Mouse (Mus musculus) T-helper 17 cell (primary cell): ENCODE measurements around the gene Aff2.

Experiments used
- in situ Hi-C, 2 experiments: fragments of 300-600 bp; cut with MboI, MseI; formaldehyde crosslinking; loops; 1 replicate in 1 of 2; 2 replicates in 1 of 2; pipeline ENCODE4 v1.15.1; 2025; ENCODE audit warnings: high pct_unique_total_duplicates in 2 of 2

Aff2 gene

DNA sequence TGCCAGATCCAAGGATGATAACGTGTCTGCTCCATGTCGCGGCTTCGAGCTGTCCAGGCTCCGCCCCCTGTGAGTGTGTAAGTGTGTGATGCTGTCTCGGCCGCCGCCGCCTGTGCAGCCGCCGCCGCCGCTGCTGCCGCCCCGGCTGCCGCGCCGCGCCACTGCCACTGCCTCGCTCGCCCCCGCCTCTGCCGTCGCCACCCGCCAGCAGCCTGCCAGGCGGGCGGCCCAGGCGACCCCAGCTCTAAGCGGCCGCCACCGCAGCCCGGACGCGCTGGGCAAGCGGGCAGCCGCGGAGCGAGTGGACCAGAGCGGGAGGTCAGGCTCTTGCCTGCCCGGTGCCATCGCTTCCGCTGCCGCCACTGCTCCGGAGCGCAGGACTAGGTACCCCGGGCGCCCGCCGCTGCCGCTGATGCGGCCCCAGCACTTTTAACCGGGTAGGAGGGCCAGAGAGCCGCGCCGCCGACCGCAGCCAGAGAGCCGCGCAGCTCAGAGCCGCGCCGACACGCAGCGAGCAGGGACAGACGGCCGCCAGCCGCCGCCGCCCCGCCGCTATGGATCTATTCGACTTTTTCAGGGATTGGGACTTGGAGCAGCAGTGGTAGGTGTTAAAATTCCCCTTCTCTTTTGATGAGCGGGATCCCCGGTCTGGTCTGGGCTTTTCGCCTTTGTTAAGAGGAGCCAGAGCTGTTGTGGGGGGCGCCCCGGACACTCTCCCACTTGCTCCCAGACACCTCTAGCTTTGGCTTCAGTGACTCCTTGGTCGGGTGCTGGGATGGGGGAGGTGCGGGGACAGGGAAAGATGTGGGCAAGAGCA, at the start of gene Aff2:
Aff2 (plus strand) TSS at position 57 of the 817 bp plus-strand sequence.
- in situ Hi-C loops, result no loop called here

DNA sequence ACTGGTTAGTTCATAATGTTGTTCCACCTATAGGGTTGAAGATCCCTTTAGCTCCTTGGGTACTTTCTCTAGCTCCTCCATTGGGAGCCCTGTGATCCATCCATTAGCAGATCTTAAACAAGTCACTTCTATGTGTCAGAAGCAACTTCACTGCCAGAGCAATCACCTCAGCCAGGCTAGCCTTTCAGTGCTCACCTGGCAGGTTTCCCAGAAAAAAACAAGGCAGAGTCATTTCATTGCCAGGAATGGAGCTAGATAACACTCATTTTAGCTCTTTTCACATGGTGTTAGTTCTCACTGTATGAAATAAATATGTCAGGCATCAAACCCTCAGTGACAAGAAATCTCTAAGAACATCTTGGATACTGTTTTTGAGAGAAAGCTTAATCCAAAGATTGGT, 22.8 kb upstream of the Aff2 start:
- in situ Hi-C loops, result no loop called here

DNA sequence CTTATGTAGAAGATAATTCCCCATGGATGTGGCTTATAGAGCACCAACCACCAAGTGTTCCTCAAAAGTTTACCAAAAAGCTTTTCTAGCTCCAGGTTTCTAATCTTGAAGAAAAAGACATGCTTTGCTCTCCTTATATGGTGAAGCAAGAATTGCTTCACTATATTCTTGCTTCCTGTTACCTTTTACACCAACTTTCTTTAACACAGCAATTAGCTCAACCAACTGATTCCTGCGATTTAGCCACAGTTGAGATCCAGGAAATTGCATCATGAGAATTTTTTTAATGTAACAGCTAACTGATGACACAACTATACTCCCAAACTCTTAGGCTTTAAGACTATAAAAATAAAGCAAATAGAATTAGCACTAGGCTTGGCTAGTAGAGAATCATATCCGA, 4.5 kb upstream of the Aff2 start:
- in situ Hi-C loops, result no loop called here

DNA sequence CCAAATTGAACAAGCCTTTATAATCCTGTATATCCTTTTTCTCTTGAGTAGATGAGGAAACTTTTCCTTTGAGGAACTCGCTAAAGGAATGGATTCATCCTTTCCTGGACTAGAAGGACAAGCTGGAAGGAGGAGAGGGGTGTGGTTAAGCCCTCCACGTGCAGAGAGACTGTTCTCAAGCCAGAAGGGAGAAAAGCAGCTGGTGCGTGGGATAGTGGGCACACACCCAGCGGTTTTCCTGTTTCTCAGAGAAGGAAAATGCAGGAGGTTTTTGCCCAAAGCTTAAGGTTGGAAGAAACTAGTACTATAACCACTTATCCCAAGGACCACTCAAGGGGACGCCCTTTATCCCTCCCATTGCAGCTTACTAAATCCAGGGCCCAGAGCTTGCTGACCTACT, 734 bp upstream of the Aff2 start:
- in situ Hi-C loops, result no loop called here

DNA sequence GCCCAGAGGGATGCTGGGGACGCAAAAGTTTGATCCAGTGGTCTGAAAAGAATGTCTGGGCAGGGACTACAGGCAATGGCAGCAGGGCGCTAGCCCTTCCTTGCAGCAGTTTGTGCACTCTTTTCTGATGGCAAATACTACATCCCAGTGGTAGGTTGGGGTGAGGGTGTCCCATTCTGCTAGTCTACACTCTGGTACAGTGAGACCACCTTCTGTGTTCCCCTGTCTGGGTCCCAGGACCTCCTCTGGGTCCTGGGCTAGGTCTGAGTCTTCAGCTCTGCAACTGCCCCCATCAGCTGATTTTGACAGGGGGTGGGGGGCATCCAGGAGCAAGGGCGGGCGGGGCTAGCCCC, 233 bp upstream of the Aff2 start:
- in situ Hi-C loops, result no loop called here

DNA sequence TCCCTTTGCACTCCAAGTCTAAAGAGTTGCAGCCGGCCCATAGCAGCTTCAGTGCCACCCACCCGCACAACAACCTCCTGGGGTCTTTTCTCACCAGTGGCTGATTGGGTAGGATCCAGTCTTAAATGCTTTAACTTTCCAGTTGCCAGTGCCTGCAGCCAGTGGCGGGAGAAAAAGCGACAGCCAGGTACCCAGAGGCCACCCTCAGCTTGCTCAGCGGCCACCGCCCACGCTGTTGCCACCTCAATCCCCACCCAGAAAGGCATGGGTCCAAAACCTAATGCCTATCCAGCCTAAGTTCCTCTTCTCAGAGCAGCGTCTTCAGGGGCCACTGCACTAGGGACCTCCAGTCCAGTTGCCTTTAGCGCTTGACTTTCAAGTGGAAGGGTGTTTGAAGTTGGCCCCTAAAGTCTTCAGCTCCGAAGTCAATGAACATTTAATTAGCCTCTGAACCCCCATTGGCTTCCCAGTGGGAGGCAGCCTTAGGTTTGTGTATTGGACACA, 1.0 kb downstream of the Aff2 start:
- in situ Hi-C loops, result no loop called here

DNA sequence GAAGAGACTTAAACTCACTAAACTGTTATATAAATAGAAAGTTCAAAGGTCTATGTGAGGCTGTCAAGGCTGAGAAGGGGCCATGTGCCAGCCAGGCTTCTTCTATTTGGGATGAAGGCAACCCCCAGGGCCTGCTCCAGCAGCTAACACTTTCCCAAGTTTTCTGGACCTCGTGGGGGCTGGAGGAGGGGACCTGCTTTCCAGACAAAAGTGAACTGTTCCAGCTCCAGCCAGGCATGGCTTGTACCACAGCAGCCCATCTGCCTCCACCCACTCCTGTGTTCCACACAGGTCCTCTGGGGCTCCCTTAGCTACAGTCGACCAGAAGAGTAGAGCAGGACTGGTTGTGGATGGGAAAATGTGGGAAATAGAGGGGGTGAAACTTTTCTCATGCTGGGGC, 4.1 kb downstream of the Aff2 start:
- in situ Hi-C loops, result no loop called here

DNA sequence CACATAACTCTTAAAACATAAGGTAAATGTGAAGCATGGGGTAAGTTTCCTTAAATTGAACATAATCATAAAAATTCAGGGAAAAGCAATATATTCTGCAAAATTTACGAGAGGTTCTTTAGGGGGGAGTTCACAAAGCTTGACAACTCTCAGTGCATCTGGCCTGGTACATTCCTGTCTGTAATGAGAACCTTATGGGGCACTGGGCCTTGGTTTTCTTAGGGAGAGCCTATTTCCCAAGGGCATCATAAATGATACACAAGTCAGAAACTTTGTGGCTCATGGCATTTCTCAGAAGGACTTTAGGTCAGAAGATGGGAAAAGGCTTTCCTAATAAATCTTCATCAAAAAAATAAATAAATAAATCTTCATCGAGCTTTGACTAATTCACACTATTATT, 13.2 kb downstream of the Aff2 start:
- in situ Hi-C loops, result no loop called here

DNA sequence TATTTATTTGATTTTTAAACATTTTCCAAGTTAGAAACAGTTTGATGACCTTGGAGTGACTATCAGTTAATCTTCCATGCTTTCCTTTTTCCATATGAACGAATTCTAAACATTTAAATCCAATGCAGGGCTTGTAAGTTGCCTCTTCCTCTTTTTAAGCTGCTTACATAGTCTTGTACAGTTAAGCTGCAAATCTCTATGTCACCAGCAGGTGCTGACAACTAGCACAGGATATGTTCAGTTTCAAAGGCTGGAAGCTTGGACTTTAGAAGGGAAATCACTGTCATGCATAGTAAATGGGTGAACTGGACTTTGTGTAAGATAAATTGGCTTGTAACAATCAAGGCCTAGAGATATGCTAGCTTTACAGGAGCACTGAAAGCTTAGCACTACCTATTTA, 29.6 kb downstream of the Aff2 start:
- in situ Hi-C loops, result no loop called here

DNA sequence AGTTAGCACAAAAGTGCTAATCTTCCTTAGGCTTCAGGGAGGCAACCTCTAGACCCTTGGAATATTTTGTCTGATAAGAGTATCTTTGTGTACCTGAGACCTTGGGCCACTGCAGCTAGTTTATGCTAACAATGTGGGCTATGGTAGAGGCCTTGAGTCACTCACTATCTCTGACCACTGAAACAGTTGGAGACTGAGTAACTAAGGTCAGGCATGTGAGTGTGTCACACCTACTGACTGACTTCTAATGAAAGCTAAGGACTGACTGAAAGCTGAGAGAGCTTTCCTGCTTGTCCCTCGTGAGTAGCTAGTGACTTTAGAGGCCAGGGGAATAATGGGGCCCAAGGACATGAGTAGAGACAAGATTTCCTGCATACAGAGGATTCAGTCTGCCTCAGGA, 54.9 kb downstream of the Aff2 start:
- in situ Hi-C loops, result loop anchor here in 1 of 2 experiments (10.0 kb wide), 1 partner anchor 1560 kb away; no protein-coding TSS in a partner anchor

DNA sequence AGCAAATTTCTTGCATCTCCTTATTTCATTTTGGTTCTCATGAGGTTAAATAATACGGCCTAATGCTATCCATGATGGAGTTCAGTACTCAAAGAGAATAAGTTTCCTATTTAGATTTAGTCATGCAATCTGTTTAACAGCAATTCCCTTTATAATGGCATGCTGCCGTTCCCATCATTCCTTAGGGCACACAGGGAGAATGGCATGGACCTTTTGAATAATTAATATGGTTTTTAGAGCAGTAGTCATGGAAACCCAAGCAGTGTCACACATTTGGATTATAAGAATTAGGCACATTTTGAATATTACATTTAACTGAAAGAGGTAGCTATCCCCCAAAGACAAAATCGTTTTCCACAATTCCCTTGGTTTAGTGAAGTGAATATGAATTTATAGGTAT, 78.3 kb downstream of the Aff2 start:
- in situ Hi-C loops, result no loop called here

DNA sequence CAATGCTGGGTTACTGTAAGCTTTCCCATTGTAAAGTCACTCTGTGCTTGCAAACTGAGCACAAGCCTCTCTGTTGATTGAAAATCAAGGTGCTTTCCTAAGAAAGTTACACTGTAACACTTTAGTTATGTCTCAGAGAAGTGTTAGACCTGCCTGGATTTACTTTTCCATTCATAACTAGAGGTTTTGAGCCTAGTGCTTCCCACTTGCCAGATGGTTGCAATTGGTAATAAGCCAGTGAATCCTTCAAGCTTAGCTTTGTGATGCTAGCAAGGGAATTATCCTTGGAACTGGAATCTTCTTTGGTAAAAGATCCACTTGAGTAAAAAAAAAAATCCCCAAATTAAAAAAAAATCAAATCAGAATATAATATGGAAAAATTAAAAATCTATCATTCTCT, 81.8 kb downstream of the Aff2 start:
- in situ Hi-C loops, result no loop called here

DNA sequence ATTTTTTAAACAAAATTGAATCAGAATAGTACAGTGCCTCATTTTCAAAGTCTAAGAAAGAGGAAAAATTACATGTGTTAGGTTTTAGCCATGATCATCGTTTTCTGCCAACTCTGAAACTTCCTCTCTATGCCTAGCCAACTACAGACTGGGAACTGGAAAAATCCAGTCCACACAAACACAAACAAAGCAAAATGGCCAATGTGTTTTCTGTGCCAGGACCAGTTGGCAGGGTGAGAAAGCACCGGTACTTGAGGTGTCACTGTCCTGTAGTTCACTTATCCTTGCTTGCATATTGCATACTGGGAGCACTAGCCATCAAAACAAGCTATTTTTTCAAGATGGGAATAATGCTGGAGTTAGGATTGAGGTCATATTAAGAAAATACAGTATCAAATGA, 100.8 kb downstream of the Aff2 start:
- in situ Hi-C loops, result loop anchor here in 1 of 2 experiments (10.0 kb wide), 1 partner anchor 624 kb away; no protein-coding TSS in a partner anchor

DNA sequence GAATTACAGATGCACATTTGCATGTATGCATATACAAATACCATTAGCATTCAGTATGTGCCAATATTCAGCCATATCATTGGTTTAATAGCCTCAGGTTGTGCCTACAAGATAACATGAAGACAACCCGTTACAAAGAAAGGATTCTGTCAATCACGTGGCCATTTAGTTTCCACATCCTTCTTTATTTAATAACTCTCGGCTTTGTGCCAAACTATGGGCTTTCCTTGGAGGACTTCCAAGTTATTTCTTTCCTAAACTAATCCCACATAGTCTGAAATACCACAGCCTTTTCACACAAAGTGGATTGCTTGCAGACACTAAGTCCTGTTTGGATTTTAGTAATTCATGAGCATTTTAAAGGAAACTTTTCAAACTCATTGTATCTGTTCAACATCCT, 142.0 kb downstream of the Aff2 start:
- in situ Hi-C loops, result no loop called here

DNA sequence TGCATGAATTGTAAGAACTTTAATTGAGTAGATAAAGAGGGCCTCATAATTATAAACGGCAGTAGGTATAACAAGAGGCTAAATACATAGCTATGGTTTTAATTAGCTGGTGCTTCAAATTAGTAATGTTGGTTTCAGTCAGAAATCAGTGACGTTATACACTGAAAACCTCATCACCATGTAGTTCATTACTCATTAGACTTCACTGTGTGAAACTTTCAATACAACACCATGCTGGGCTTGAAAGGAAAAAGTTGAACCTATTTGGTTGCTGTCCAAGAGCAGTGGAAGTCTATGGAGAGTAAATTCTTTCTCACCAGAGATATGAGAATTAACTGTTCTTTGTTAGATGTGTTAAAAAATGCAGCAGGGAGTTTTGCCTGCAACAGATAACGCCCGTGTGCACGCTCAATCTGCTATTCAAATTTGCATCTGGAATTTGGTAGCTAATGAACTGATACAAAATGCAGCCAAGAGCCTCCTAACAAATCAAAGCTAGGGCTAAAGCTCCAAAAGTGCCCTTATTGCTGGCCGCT, 158.0 kb downstream of the Aff2 start:
- in situ Hi-C loops, result no loop called here

DNA sequence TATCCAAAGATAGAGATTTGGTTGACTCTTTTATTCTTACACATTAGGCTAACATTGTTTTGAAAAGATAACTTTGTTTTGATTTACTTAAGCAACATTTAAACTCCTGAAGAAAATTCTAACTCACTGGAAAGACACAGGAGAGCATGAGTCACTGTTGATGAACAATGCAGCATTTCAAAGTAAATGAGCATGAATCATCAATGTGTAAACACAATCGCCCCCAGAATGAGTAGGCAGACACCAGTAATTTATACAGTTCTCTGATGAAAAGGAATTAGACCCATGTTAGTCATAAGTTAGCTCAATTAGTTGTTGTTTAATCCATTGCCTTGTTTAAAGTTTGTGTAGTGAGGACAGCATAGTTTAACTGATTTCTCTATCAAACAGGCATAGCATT, 180.7 kb downstream of the Aff2 start:
- in situ Hi-C loops, result no loop called here

DNA sequence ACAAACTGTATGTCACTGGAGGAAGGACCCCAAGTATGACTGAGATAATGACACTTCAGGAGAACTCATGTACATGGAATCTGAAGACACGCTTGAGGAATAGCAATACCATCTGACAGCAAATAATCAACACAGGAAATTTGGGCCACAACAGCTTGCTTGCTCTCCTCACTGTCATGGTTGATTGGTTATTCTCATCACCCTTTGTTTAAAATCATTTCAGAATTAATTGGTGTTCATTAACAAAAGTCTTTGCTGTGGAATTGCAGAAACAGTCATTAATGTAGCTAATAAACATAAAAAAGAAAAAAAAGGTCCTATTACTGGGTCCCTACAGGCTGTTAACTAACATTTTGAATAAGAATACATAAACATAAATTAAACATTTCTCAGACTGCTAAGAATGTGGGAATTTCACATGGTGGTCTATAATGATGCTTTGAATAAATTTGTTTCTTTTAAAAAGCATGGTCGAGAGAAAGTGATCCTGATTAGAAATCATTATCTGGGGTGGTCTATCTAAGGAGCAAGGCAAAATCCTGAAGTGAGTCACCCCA, 219.9 kb downstream of the Aff2 start:
- in situ Hi-C loops, result no loop called here

DNA sequence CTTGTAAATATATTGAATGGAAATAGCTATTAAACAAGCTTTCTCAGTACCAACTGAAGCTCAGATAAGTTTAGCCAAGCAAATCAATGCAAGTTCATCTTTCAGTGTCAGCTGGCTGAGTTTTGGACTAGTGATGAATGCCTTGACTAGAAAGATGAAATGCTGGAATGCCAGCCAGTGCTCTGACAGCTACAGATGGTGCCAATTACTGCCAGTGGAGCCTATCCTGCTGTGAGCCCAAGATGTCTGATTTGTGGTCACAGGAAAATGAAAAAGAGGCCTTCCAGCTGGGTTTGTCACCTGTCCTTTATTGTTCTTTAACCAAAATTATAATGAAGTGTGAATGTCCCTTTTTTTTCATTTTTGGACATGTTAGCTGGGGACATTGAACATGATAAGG, 248.7 kb downstream of the Aff2 start:
- in situ Hi-C loops, result no loop called here

DNA sequence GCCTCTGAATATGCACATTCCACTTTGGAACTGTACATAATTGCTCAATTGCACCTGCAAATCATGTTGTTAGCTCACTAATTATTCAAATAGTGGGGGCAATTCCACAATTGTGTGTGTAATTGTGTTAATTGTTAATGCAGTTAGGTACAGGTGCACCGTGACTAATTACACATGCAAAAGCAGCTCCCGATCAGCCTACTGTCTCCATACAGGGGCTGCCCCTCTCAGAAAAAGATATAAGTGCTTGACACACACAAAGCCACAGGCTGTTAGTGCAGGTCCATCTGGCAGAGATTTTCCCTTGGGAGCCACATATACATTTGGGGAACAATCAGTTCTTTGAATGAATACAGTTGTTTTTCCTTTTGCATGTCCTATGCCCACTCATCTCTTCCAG, 302.9 kb downstream of the Aff2 start:
- in situ Hi-C loops, result no loop called here

DNA sequence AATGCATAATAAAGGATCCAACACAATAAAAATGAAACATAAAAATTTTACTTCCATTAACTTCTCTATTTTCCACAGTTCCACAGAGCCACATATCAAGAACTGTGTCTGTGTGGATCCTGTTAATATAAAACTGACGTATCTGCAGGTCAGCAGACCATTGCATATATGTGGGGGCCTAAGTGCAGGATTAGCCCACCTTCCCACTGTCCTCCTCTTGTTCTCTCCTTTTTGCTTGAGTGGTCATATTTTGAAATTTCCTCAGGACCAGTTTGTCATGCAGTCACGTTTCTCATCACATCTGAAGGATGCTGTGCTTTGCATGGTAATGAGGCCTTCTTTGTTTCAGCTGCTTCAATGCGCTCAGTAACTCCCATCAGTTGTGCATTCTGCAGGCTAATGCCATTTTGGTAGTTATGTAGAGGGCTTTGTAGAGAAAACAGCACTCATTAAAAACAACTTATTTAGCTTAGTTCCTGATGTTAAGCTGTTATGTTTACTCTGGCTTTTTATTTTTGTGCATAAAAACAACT, 306.1 kb downstream of the Aff2 start:
- in situ Hi-C loops, result no loop called here

DNA sequence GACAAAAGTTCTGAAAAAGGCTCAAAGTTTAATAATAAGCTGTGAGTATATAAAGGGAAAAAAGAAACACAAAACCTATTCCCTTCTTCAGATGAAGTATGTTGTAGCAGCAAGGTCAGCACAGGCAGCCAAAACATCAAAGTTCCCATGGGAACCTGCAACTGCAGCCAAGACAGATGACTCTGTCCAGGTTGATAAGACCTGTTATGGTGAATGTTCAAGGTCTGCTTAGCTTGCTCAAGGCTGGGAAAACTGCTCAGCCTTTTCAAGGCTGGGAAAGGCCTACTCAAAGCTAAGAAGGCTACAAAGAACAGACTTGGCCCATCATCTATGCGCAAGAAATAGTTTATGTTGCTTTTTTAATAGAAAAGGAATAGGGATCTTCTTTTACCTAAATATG, 315.6 kb downstream of the Aff2 start:
- in situ Hi-C loops, result no loop called here

DNA sequence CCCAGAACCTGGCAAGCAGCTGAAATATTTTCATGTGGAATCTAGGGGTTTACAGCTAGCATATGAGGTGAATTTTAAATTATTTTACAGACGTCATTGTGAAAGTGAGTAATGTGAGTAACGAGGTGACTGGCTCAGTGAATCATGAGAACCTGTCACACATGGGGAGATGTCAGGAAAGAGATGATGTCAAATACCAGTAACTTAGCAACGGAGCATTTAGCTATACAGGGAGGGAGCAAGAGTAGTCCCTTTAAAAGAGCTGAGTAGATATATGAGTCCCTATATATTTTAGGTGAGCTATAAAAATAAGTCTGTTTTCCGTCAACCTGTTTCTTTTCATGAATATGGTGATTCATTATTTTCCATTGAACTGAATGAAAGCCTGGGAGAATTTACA, 338.7 kb downstream of the Aff2 start:
- in situ Hi-C loops, result no loop called here

DNA sequence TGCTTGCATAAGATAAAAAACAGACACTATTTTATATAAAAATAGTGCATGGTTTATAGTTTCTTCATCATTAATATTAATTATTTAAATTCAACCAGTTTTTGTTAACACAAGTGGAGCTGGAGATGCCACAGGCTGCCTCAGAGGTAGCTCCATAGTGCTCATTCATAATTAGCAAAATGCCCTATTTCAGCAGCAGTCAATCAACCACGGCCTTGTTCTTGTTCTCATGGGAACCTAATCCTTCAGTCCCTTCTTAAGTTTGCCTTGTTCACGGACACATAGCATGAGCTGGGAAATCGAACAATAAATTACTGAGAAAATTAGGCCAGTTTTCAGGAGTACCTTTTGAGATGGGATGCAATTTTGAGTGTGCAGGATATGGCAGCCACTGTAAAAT, 378.9 kb downstream of the Aff2 start:
- in situ Hi-C loops, result no loop called here
